Mouse (Mus musculus) liver, embryonic 16.5 days (tissue): Measurements from ENCODE around the gene Pde11a. TPM values are rescaled to one million over a fixed set of nuclear protein-coding genes. Genes with fewer than 3 reads are reported as not detected.
A peak's percentile ranks its signal among the peaks of the same experiment; 100 is the strongest.
"Not testable (repeated sequence)": the region's sequence is repeated elsewhere in the genome, so short reads cannot be mapped to it uniquely, and the experiment has no call there.

ENCODE experiments used
- ATAC-seq: fragments of 200-750 bp; cut with Nextera tagmentation; 2 replicates; pipeline ENCODE4 v1.8.0; 2017; ENCODE audit warnings: low read depth, mild to moderate bottlenecking, moderate number of reproducible peaks, moderate library complexity
- H3K27ac ChIP-seq: fragments of 300-500 bp; sonication (generic); 2 replicates; pipeline ENCODE4 v1.5.1; 2014; ENCODE audit warnings: mild to moderate bottlenecking, low read length
- H3K27me3 ChIP-seq: fragments of 300-500 bp; sonication (generic); 2 replicates; pipeline ENCODE4 v1.6.1; 2014; ENCODE audit warnings: low read depth, low read length, mixed read lengths; ENCODE audit not compliant: control insufficient read depth, insufficient read depth
- H3K36me3 ChIP-seq: fragments of 300-500 bp; sonication (generic); 2 replicates; pipeline ENCODE4 v1.6.1; 2014; ENCODE audit warnings: mild to moderate bottlenecking; ENCODE audit not compliant: control insufficient read depth, insufficient read depth
- H3K4me1 ChIP-seq: fragments of 300-500 bp; sonication (generic); 2 replicates; pipeline ENCODE4 v1.6.1; 2014; ENCODE audit warnings: low read depth, low read length, mixed read lengths; ENCODE audit not compliant: control insufficient read depth
- H3K4me2 ChIP-seq: fragments of 300-500 bp; sonication (generic); 2 replicates; pipeline ENCODE4 v1.6.1; 2014; ENCODE audit warnings: low read depth, low read length, mixed read lengths
- H3K4me3 ChIP-seq: fragments of 300-500 bp; sonication (generic); 2 replicates; pipeline ENCODE4 v1.5.1; 2014; ENCODE audit warnings: low read depth, mild to moderate bottlenecking, low read length
- H3K9ac ChIP-seq: fragments of 300-500 bp; sonication (generic); 2 replicates; pipeline ENCODE4 v1.6.1; 2014; ENCODE audit warnings: low read depth, low read length
- H3K9me3 ChIP-seq: fragments of 300-500 bp; sonication (generic); replicated peaks from 2 replicates; pipeline ENCODE4 v1.6.1; 2016; ENCODE audit warnings: low read length; ENCODE audit not compliant: control insufficient read depth
- WGBS: fragments of 180-500 bp; shearing (Covaris S2); extraction: QIAGEN DNeasy Blood & Tissue Kit; methylation state at CpG from one replicate; pipeline ENCODE4 v1.1.7; 2014; ENCODE audit not compliant: insufficient replicate concordance; 5-methylcytosine and 5-hydroxymethylcytosine counted together
- polyA plus RNA-seq: library from polyadenylated mRNA; unstranded; fragments of >200 nt; fragmentation: Nextera tagmentation; extraction: Ambion mirVana; gene quantifications from 2 replicates; pipeline ENCODE4 v1.2.1, GENCODE M21; 2015

Gene Pde11a
- polyA plus RNA-seq, 1 experiment from 2014 or later, result 0.05 TPM

DNA sequence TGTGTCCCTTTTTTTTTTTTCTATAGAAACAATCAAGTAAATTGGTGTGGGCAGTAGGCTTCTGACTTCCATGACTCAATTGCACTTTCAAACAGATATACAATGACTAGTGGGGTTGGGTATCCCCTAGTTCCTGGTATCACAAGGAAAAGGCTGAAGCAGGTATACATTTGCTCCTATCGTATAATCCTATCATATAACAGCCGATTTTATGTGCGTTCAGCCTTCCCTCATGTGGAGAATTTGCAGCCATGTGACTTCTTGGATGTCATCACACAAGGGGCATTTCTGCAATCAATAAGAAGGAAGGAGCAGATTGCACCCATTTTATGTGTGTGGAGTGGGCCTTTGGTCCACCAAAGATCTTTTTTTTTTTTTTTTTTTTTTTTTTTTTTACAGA lies 355.5 kb downstream of the Pde11a start:
- no peak overlapping the region for H3K4me3 ChIP-seq
- H3K36me3 ChIP-seq, result no peaks in the 10 kb centered on the region
- H3K4me2 ChIP-seq, result no peak overlapping the region
- no peaks in the 10 kb centered on the region for H3K4me1 ChIP-seq
- no peaks in the 10 kb centered on the region for H3K27me3 ChIP-seq
- no peak overlapping the region for H3K9ac ChIP-seq
- ATAC-seq, result no peak
- WGBS, result 83% methylated on average over 3 of the region's 3 CpGs
- H3K27ac ChIP-seq, result no peak overlapping the region
- no peaks in the 10 kb centered on the region for H3K9me3 ChIP-seq

DNA sequence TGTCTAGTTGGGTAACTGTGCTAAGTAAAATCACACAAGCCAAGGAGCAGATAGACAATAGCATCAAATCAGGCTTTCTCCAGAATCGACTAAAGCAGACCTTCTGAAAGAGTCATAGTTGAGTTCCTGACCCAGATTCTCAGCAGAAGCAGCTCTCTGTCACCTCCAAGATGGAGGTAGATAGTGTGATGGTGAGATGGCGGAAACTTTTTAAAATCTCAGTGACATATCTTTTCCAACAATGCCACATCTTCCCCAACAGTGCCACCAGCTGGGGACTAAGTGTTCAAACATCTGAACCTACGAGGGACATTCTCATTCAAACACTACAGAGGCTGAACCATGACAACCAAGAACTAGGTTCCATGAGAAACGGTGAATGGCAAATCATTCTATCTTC lies 355.9 kb downstream of the Pde11a start:
- Histone ChIP-seq H3K4me1 (no peaks in the 10 kb centered on the region), H3K27ac (no peak overlapping the region), H3K9ac (no peak overlapping the region), H3K4me2 (no peak overlapping the region), H3K27me3 (no peaks in the 10 kb centered on the region), H3K9me3 (no peaks in the 10 kb centered on the region), H3K36me3 (no peaks in the 10 kb centered on the region), H3K4me3 (no peak overlapping the region)
- ATAC-seq, result no peak
- WGBS, result 69% methylated on average over 4 of the region's 4 CpGs

DNA sequence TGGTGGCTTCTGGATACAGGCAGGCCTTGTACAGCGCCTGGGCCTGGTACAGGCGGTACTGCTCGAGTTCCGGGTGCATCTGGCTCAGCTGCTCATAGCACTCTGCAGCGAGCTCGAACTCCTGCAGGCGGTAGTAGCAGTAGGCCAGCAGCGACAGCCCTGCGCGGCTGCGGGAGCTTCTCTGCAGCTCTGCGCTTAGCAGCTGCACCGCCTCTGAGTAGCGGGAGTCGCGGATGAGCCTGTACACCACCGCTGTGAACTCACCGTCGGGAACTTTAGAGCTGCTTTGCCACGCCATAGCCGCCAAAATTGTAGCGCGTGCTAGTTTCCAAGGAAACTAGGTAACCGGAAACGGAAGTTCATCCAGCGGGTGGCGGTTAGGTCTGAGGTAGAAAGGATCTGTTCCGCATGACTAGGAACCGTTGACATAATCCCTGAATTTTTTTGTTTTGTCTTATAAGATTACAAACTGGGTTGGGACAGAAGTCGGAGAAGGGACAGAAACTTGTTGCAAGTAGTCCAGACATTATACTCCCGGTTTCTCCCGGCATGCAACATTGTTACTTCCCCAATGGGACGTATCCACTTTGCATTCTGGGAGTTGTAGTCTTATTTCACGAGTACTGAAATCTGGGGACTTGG lies 357.0 kb downstream of the Pde11a start, which contains the start of gene Ttc30a1:
Ttc30a1 (minus strand) TSS at position 528 of the 642 bp plus-strand sequence.
- H3K4me3 ChIP-seq, result peak within 1 kb of the TSS; percentile 63
- not testable (repeated sequence) for H3K27me3 ChIP-seq, H3K4me1 ChIP-seq, H3K27ac ChIP-seq, H3K9me3 ChIP-seq, H3K36me3 ChIP-seq
- H3K4me2 ChIP-seq, result peak within 1 kb of the TSS; percentile 70
- 4% methylated on average over 31 of the region's 34 CpGs for WGBS
- ATAC-seq, result peak; percentile 66
- peak within 1 kb of the TSS; percentile 55 for H3K9ac ChIP-seq

DNA sequence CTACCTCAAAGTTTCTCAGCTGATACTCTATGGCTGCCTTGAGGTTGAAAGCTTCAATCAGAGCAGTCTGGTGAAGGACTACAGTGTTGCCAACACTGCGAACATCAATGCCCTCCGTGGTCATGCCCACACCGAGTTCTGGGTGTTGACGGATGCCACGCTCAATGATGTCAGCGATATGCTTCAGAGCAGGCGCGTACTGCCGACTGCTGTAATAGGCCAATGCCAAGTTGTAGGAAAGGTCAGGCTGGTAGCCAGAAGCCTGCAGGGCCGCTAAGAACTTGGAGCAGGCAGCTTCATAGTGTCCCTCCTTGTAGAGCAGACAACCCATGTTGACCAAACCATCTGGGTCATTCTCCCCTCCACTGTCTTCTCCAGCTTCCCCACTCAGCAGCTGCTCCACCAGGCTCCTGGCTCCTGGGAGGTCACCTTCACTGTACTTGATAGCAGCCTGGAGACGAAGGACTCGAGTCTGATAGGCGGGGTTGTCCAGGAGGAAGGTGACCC lies 357.6 kb downstream of the Pde11a start:
- peak overlapping the region; percentile 63 for H3K4me3 ChIP-seq
- not testable (repeated sequence) for H3K36me3 ChIP-seq, H3K27ac ChIP-seq, H3K9ac ChIP-seq, H3K27me3 ChIP-seq, H3K9me3 ChIP-seq, ATAC-seq, H3K4me1 ChIP-seq
- WGBS, result 91% methylated on average over 13 of the region's 13 CpGs
- peak overlapping the region; percentile 70; the same call in 1 of the 2 replicates for H3K4me2 ChIP-seq

DNA sequence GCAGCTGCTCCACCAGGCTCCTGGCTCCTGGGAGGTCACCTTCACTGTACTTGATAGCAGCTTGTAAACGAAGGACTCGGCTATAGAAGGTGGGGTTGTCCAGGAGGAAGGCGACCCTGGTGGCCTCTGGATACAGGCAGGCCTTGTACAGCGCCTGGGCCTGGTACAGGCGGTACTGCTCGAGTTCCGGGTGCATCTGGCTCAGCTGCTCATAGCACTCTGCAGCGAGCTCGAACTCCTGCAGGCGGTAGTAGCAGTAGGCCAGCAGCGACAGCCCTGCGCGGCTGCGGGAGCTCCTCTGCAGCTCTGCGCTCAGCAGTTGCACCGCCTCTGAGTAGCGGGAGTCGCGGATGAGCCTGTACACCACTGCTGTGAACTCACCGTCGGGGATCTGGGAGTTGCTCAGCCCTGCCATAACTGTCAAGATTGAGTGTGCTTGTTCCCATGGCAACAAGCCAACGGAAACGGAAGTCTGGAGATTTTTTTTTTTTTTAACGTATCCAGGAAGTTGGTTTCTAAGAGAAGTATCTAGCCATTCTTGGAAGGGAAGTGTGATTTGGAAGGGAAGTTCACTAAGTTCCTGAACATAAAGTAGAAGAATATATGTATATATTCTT lies 360.7 kb downstream of the Pde11a start, which contains the start of gene Ttc30a2:
Ttc30a2 (minus strand) TSS at position 419 of the 617 bp plus-strand sequence.
- 40% methylated on average over 17 of the region's 24 CpGs for WGBS
- peak; percentile 22; the same call in 1 of the 2 replicates for ATAC-seq

DNA sequence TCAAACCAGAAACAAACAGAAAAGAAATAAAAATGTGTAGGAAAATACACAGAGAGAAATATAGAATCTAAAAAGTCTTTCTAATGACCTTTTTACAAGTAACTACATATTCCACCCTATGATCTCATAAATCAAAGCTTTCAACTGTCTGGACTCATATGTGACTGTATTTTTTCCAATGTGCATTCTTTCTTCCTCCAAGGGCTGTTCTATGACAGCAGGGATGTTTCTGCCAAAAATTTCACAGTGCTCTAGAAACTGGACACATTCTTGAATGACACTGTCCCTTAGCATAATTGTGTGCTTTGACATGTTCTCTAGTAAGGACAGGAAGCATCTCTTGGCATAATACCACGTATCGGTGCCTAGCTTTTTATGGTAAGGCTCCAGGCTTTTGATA lies 362.5 kb downstream of the Pde11a start:
- not testable (repeated sequence) for H3K27ac ChIP-seq, H3K4me2 ChIP-seq, ATAC-seq, H3K4me3 ChIP-seq, H3K27me3 ChIP-seq, H3K36me3 ChIP-seq, H3K9me3 ChIP-seq, H3K4me1 ChIP-seq, H3K9ac ChIP-seq
- 79% methylated on average over 2 of the region's 2 CpGs for WGBS

More for the DNA sequence above, 360.7 kb downstream of the Pde11a start, which contains the start of gene Ttc30a2:
- H3K4me1 ChIP-seq, H3K4me3 ChIP-seq, H3K27ac ChIP-seq, H3K4me2 ChIP-seq, H3K9me3 ChIP-seq, H3K9ac ChIP-seq, H3K36me3 ChIP-seq, H3K27me3 ChIP-seq: not testable (repeated sequence)

DNA sequence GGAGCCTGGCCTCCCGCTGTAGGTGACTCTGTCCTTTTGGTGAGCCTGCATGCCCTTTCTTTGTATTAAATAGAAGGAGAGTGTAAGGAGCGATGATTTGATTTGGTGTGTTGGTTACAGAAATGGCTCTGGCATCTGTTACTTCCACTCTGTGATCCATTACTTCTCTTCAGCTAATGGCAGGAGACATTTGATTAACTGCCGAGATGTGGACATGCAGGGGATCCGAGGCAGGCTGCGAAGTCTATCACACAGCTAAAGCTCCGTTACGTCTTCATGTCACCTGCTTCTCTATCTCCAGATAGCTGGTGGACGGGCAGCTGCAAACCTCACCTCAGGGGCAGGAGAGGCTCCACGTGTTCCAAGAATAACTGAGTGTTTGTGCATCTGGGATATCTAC lies 364.4 kb downstream of the Pde11a start:
- Histone ChIP-seq H3K4me1 (no peaks in the 10 kb centered on the region), H3K36me3 (no peaks in the 10 kb centered on the region), H3K4me2 (no peak overlapping the region), H3K4me3 (no peak overlapping the region), H3K27ac (no peak overlapping the region), H3K9ac (no peak overlapping the region), H3K9me3 (no peaks in the 10 kb centered on the region), H3K27me3 (no peaks in the 10 kb centered on the region)
- no peak for ATAC-seq
- 64% methylated on average over 9 of the region's 9 CpGs for WGBS

DNA sequence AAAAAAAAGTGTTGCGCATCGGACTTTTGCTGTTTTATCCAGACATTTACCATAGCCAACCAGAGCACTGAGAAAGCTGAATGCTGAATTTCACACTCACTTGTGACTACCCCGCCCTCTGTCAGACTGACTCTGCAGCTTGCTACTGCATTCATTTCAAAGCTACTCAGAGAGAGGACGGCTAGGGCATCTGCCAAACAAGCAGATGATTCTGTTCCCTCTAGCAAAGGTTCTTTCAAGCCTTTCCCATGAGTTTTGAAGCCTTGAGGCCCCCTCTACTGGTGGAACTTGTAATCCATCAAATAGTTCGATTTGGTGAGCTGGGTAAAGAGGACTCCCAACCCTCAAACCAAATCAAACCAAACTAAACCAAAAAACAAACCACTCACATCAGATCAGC lies 373.6 kb downstream of the Pde11a start:
- Histone ChIP-seq H3K36me3 (no peaks in the 10 kb centered on the region), H3K4me3 (peak overlapping the region; percentile 16), H3K9me3 (no peaks in the 10 kb centered on the region), H3K27ac (no peak overlapping the region), H3K4me2 (peak overlapping the region; percentile 47), H3K4me1 (peaks cover 3% of the 10 kb centered on the region; the same call in 1 of the 2 replicates), H3K9ac (no peak overlapping the region), H3K27me3 (no peaks in the 10 kb centered on the region)
- no peak for ATAC-seq
- 16% methylated on average over 5 of the region's 5 CpGs for WGBS

DNA sequence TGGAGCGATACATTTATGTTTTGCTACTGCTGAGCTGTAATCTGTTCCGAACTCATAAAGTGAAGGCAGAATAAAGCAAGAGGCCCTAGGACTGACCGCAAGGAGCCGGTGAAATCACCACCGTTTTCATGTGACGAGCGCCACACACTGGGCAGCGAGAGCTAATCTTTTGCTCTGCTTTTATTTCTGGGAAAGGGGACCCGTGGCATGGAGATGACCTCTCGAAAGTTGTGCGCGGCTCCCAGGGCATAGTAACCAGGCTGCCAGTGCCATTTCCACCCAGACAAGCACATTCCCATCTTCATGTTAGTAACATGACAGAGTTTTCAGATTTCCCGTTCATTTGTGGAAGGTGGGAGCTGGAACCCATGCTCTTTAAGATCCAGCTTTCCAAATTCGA lies 374.1 kb downstream of the Pde11a start:
- Histone ChIP-seq H3K4me2 (peak overlapping the region; percentile 47), H3K4me3 (peak overlapping the region; percentile 17), H3K4me1 (peaks cover 3% of the 10 kb centered on the region; the same call in 1 of the 2 replicates), H3K27ac (no peak overlapping the region), H3K36me3 (no peaks in the 10 kb centered on the region), H3K9ac (no peak overlapping the region), H3K27me3 (no peaks in the 10 kb centered on the region), H3K9me3 (no peaks in the 10 kb centered on the region)
- no peak for ATAC-seq
- 12% methylated on average over 14 of the region's 14 CpGs for WGBS
